Mouse (Mus musculus) CH12.LX (cell line): ENCODE measurements around the gene 2010005H15Rik. TPM values are rescaled to one million over a fixed set of nuclear protein-coding genes. Genes with fewer than 3 reads are reported as not detected.
A peak's percentile ranks its signal among the peaks of the same experiment; 100 is the strongest.
"Not testable (repeated sequence)": the region's sequence is repeated elsewhere in the genome, so short reads cannot be mapped to it uniquely, and the experiment has no call there.

Experiments
- DNase-seq: peaks from one replicate; pipeline ENCODE4 v3.0.0-alpha.2; 2013; ENCODE audit errors: extremely low read depth
- H3K27ac ChIP-seq: 2 replicates; pipeline ENCODE4 v1.5.1; 2012; ENCODE audit warnings: low read depth, mild to moderate bottlenecking, control low read depth, moderate library complexity; ENCODE audit not compliant: insufficient read depth
- H3K27me3 ChIP-seq: replicated peaks from 2 replicates; pipeline ENCODE3; 2012; ENCODE audit warnings: inconsistent platforms
- H3K36me3 ChIP-seq, 2 experiments: replicated peaks in 1 of 2; 2 replicates each; pipeline versions ENCODE3 to v1.6.1; 2012; ENCODE audit warnings: inconsistent platforms in 1 of 2, low read length in 1 of 2, mild to moderate bottlenecking in 1 of 2, mixed read lengths in 1 of 2, moderate library complexity in 1 of 2; ENCODE audit not compliant: control insufficient read depth in 1 of 2, insufficient read depth in 1 of 2
- H3K4me1 ChIP-seq, 2 experiments: 2 replicates each; pipeline ENCODE4 v1.6.1; 2012; ENCODE audit warnings: inconsistent platforms in 1 of 2, moderate library complexity in 1 of 2; ENCODE audit not compliant: insufficient read depth in 2 of 2, control insufficient read depth in 1 of 2
- H3K4me2 ChIP-seq: 2 replicates; pipeline ENCODE4 v1.6.1; 2012; ENCODE audit warnings: low read depth, mild to moderate bottlenecking, control low read depth; ENCODE audit not compliant: poor library complexity, insufficient read depth, severe bottlenecking
- H3K4me3 ChIP-seq, 3 experiments: fragments of 150-350 bp in 1 of 3; sonication (generic) in 1 of 3; replicated peaks in 1 of 3; 2 replicates each; pipeline versions ENCODE3 to v1.5.1; 2011 to 2012; ENCODE audit warnings: low read depth in 2 of 3, low read length in 2 of 3, mild to moderate bottlenecking in 2 of 3, moderate library complexity in 2 of 3, control low read depth in 1 of 3, improper control_type of control experiment in 1 of 3, inconsistent platforms in 1 of 3, mixed read lengths in 1 of 3; ENCODE audit not compliant: poor library complexity in 1 of 3
- H3K79me2 ChIP-seq: replicated peaks from 2 replicates; pipeline ENCODE4 v1.6.1; 2012; ENCODE audit warnings: mild to moderate bottlenecking, moderate library complexity; ENCODE audit not compliant: control insufficient read depth, poor library complexity, insufficient read depth, severe bottlenecking; ENCODE audit errors: extremely low read depth
- H3K9ac ChIP-seq: 2 replicates; pipeline ENCODE4 v1.6.1; 2012; ENCODE audit warnings: low read depth, mild to moderate bottlenecking, control low read depth, moderate library complexity; ENCODE audit not compliant: insufficient read depth
- H3K9me3 ChIP-seq: replicated peaks from 2 replicates; pipeline ENCODE3; 2012; ENCODE audit warnings: low read length, inconsistent platforms, mixed read lengths
- BHLHE40 ChIP-seq: IDR thresholded peaks from 2 replicates; pipeline ENCODE4 v1.6.1; 2011; ENCODE audit warnings: mild to moderate bottlenecking, low read depth, low read length, improper control_type of control experiment
- CHD2 ChIP-seq: IDR thresholded peaks from 2 replicates; pipeline ENCODE4 v1.6.1; 2011; ENCODE audit warnings: low read length, improper control_type of control experiment
- E2F4 ChIP-seq: IDR thresholded peaks from 2 replicates; pipeline ENCODE4 v1.6.1; 2011; ENCODE audit warnings: low read depth, low read length, improper control_type of control experiment; ENCODE audit not compliant: insufficient replicate concordance
- ELF1 ChIP-seq: IDR thresholded peaks from 2 replicates; pipeline ENCODE4 v1.6.1; 2014; ENCODE audit warnings: low read depth, mild to moderate bottlenecking, inconsistent platforms, low read length, improper control_type of control experiment
- EP300 ChIP-seq: IDR thresholded peaks from 2 replicates; pipeline ENCODE4 v1.6.1; 2011; ENCODE audit warnings: low read length, improper control_type of control experiment
- IRF4 ChIP-seq: IDR thresholded peaks from 2 replicates; pipeline ENCODE4 v1.6.1; 2014; ENCODE audit warnings: low read depth, mild to moderate bottlenecking, inconsistent platforms, low read length, improper control_type of control experiment
- JUN ChIP-seq: IDR thresholded peaks from 2 replicates; pipeline ENCODE4 v1.6.1; 2011; ENCODE audit warnings: low read depth, mild to moderate bottlenecking, low read length, improper control_type of control experiment, moderate library complexity; ENCODE audit not compliant: insufficient read depth
- JUND ChIP-seq: conservative IDR thresholded peaks from 2 replicates; pipeline ENCODE4 v1.6.1; 2011; ENCODE audit warnings: low read depth, low read length, improper control_type of control experiment
- MAFK ChIP-seq: IDR thresholded peaks from 2 replicates; pipeline ENCODE4 v1.6.1; 2011; ENCODE audit warnings: low read length, improper control_type of control experiment; ENCODE audit not compliant: insufficient replicate concordance
- MAX ChIP-seq: IDR thresholded peaks from 2 replicates; pipeline ENCODE4 v1.6.1; 2011; ENCODE audit warnings: low read length, improper control_type of control experiment
- MAZ ChIP-seq: IDR thresholded peaks from 2 replicates; pipeline ENCODE4 v1.6.1; 2012; ENCODE audit warnings: low read depth, mild to moderate bottlenecking, inconsistent platforms, low read length, improper control_type of control experiment, moderate library complexity
- MEF2A ChIP-seq: IDR thresholded peaks from 2 replicates; pipeline ENCODE4 v1.6.1; 2014; ENCODE audit warnings: low read depth, mild to moderate bottlenecking, inconsistent platforms, low read length, improper control_type of control experiment, borderline replicate concordance
- MYC ChIP-seq: IDR thresholded peaks from 2 replicates; pipeline ENCODE4 v1.6.1; 2011; ENCODE audit warnings: low read depth, mild to moderate bottlenecking, improper control_type of control experiment, low read length
- NELFE ChIP-seq: IDR thresholded peaks from 2 replicates; pipeline ENCODE4 v1.6.1; 2011; ENCODE audit warnings: low read depth, low read length, improper control_type of control experiment
- NRF1 ChIP-seq: IDR thresholded peaks from 2 replicates; pipeline ENCODE4 v1.6.1; 2014; ENCODE audit warnings: low read depth, mild to moderate bottlenecking, inconsistent platforms, low read length, improper control_type of control experiment, moderate library complexity
- RAD21 ChIP-seq: IDR thresholded peaks from 2 replicates; pipeline ENCODE4 v1.6.1; 2011; ENCODE audit warnings: low read depth, mild to moderate bottlenecking, low read length, improper control_type of control experiment, moderate library complexity
- RCOR1 ChIP-seq: conservative IDR thresholded peaks from 2 replicates; pipeline ENCODE4 v1.6.1; 2012; ENCODE audit warnings: low read depth, mild to moderate bottlenecking, inconsistent platforms, low read length, improper control_type of control experiment
- SIN3A ChIP-seq: IDR thresholded peaks from 2 replicates; pipeline ENCODE4 v1.6.1; 2012; ENCODE audit warnings: low read length, improper control_type of control experiment, inconsistent platforms
- SMC3 ChIP-seq: IDR thresholded peaks from 2 replicates; pipeline ENCODE4 v1.6.1; 2011; ENCODE audit warnings: low read depth, low read length, improper control_type of control experiment
- TBP ChIP-seq: conservative IDR thresholded peaks from 2 replicates; pipeline ENCODE4 v1.6.1; 2011; ENCODE audit warnings: low read depth, low read length, improper control_type of control experiment
- USF1 ChIP-seq: IDR thresholded peaks from 2 replicates; pipeline ENCODE4 v1.6.1; 2014; ENCODE audit warnings: low read depth, mild to moderate bottlenecking, inconsistent platforms, low read length, improper control_type of control experiment
- USF2 ChIP-seq: conservative IDR thresholded peaks from 2 replicates; pipeline ENCODE4 v1.6.1; 2011; ENCODE audit warnings: low read depth, low read length, improper control_type of control experiment
- ZC3H11A ChIP-seq: IDR thresholded peaks from 2 replicates; pipeline ENCODE4 v1.6.1; 2012; ENCODE audit warnings: low read depth, mild to moderate bottlenecking, inconsistent platforms, low read length, improper control_type of control experiment
- ZKSCAN1 ChIP-seq: IDR thresholded peaks from 2 replicates; pipeline ENCODE4 v1.6.1; 2012; ENCODE audit warnings: low read depth, inconsistent platforms, low read length, improper control_type of control experiment, borderline replicate concordance
- ZMIZ1 ChIP-seq: IDR thresholded peaks from 2 replicates; pipeline ENCODE4 v1.6.1; 2012; ENCODE audit warnings: low read depth, mild to moderate bottlenecking, inconsistent platforms, low read length, improper control_type of control experiment
- ZNF384 ChIP-seq: IDR thresholded peaks from 2 replicates; pipeline ENCODE4 v1.6.1; 2012; ENCODE audit warnings: low read depth, low read length, improper control_type of control experiment, inconsistent platforms
- dilution Hi-C: fragments of 300-500 bp; cut with MboI; formaldehyde crosslinking; loops from 2 replicates; pipeline ENCODE4 v1.14.3; 2020; ENCODE audit warnings: low sequenced_read_pairs; ENCODE audit not compliant: extremely low pct_unique_long_range_greater_than_20kb, extremely low pct_ligation_motif_present
- in situ Hi-C: fragments of 300-500 bp; cut with MboI; formaldehyde crosslinking; loops from 3 replicates; pipeline ENCODE4 v1.14.3; 2019; ENCODE audit warnings: low sequenced_read_pairs, low pct_ligation_motif_present, low pct_unique_long_range_greater_than_20kb, mixed read lengths
- polyA plus RNA-seq: library from polyadenylated mRNA; unstranded; fragments of >175 nt; gene quantifications from 2 replicates; pipeline ENCODE4 v1.2.1, GENCODE M21; 2012; ENCODE audit warnings: low read depth; ENCODE audit not compliant: insufficient read length
- total RNA-seq, 2 experiments: library from RNA; depleted of rRNA; stranded (reverse); fragments of 300-350 nt in 1 of 2; fragments of >200 nt in 1 of 2; gene quantifications; 2 replicates each; pipeline ENCODE4 v1.2.3; 2012 to 2014

The 2010005H15Rik gene
- total RNA-seq (2012; rRNA removed) (15.6 and 20.9 TPM in 2 replicates), total RNA-seq (2014; rRNA removed) (71.5 and 84.2 TPM in 2 replicates), polyA plus RNA-seq (43.1 and 54.7 TPM in 2 replicates)

- Histone ChIP-seq H3K4me3 (peak within 1 kb of the TSS; percentile 58 to 63 (median 59)), H3K4me2 (peak within 1 kb of the TSS; percentile 51)
- peak; percentile 27 for DNase-seq
- TF ChIP-seq ELF1: peak; percentile 43
- peak; percentile 36 for TF ChIP-seq NELFE
- H3K36me3 ChIP-seq, H3K79me2 ChIP-seq, H3K27ac ChIP-seq, in situ Hi-C loops, H3K9me3 ChIP-seq, H3K4me1 ChIP-seq, H3K27me3 ChIP-seq, dilution Hi-C loops, H3K9ac ChIP-seq: not testable (repeated sequence)
Observed at GRCm38 (mm10) chr16:36221168-36221567, at the start of gene 2010005H15Rik. Gene 2010005H15Rik, plus strand, starts transcription at chr16:36221468.

GRCm38 (mm10) chr16:36176108-36176507 lies 45.2 kb upstream of the 2010005H15Rik start:
- TF ChIP-seq ZMIZ1: no peak
- no peak for TF ChIP-seq JUN
- no peak for TF ChIP-seq ZKSCAN1
- no peak for TF ChIP-seq MAX
- no peak for TF ChIP-seq IRF4
- no peak for TF ChIP-seq USF2
- no peak for TF ChIP-seq JUND
- no peak for TF ChIP-seq SIN3A
- TF ChIP-seq TBP: no peak
- TF ChIP-seq CHD2: no peak
- TF ChIP-seq USF1: no peak
- TF ChIP-seq ZC3H11A: no peak
- no peak for TF ChIP-seq RAD21
- no peak overlapping the region for H3K4me3 ChIP-seq
- no peaks in the 10 kb centered on the region for H3K4me1 ChIP-seq
- no peak overlapping the region for H3K4me2 ChIP-seq
- no peak overlapping the region for H3K9ac ChIP-seq
- H3K79me2 ChIP-seq: no peaks in the 10 kb centered on the region
- DNase-seq: no peak
- H3K27me3 ChIP-seq: no peaks in the 10 kb centered on the region
- in situ Hi-C loops (no loop called here), dilution Hi-C loops (no loop called here)
- no peaks in the 10 kb centered on the region for H3K9me3 ChIP-seq
- H3K36me3 ChIP-seq: no peaks in the 10 kb centered on the region
- H3K27ac ChIP-seq: no peak overlapping the region

GRCm38 (mm10) chr16:36179910-36180309 lies 41.4 kb upstream of the 2010005H15Rik start:
- dilution Hi-C loops (no loop called here), in situ Hi-C loops (no loop called here)
- H3K4me3 ChIP-seq: no peak overlapping the region
- H3K79me2 ChIP-seq: no peaks in the 10 kb centered on the region
- H3K4me2 ChIP-seq: no peak overlapping the region
- no peaks in the 10 kb centered on the region for H3K27me3 ChIP-seq
- TF ChIP-seq SMC3 (no peak), MAX (no peak), NRF1 (no peak), ZNF384 (no peak), BHLHE40 (no peak), E2F4 (no peak), RCOR1 (no peak), MAZ (no peak), MEF2A (no peak), JUN (no peak), EP300 (no peak), SIN3A (no peak), MYC (no peak), ELF1 (no peak), USF1 (no peak), MAFK (no peak), IRF4 (no peak)
- H3K9ac ChIP-seq: no peak overlapping the region
- no peak overlapping the region for H3K27ac ChIP-seq
- H3K9me3 ChIP-seq: no peaks in the 10 kb centered on the region
- H3K4me1 ChIP-seq: no peaks in the 10 kb centered on the region
- no peaks in the 10 kb centered on the region for H3K36me3 ChIP-seq
- DNase-seq: no peak
